Mouse (Mus musculus) spleen, postnatal 14 days (tissue): Measurements from ENCODE around the gene Gxylt1.
A peak's percentile ranks its signal among the peaks of the same experiment; 100 is the strongest.
"Not testable (repeated sequence)": the region's sequence is repeated elsewhere in the genome, so short reads cannot be mapped to it uniquely, and the experiment has no call there.

ENCODE experiments used
- DNase-seq, 2 experiments: peaks; one replicate each; pipeline ENCODE4 v3.0.0; 2021 to 2022; ENCODE audit warnings: low spot score in 2 of 2

The Gxylt1 gene

DNA sequence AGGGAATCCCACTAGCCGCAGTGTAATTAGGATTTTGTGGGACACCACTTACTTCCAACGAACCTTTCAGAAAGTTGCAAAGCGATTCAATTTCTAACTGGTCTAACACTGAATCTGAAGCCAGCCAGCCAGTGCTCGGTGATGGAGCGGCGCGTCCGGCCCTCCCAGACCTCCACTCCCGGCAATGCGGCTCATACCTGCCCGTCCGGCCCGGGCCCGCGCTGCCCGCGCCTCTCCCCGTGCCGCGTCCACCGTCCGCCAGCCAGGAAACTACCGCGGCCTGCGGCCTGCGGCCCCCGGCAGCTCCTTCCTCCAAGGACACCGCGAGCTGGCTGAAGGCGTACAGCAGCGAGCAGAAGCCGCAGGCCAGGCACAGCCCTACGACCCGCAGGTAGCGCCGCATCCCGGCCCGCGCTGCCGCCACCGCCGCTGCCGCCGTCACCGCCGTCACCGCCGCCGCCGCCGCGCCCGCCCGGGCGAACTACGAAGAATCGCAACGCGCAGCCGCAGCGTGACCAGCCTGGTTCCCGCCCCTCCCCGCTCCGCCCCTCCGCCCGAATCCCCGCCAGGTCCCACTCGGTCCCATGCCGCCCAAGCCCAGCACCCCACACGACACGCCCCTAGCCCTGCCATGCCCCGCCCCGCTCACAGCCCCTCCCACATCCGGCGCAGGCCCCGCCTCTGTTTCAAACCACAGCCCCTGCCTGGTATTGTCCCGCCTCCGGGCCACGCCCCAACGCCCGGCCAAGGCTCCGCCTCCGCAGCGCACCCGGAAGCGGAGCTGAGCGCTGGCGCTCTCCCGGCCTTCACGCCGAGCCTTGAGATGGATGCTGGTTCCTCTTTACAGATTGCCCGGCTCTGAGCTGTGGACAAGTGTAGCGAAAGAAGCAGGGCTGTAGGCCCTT lies at the start of gene Gxylt1:
Gene Gxylt1, minus strand, starts transcription at position 501 of the 905 bp plus-strand sequence.
- peak; percentile 100 for DNase-seq

DNA sequence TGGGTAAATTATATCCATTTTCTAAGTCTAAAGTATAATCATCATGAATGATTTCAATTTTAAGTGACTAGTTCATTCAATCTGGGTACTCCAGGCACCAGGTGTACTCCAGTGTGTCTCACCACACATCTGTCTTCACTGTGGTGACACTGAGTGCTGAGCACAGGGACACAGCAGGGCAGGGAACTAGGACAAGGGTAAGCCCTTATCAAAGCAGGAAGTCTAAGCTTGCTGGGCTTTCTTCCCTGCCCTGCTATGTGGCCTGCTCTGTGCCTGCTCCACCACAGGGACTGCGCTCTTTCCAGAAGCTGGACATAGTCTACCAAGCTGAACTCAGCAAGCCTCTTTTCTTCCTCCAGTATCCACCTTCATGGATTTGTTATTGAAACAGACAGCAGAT lies 43.8 kb upstream of the Gxylt1 start:
- DNase-seq, result no peak

DNA sequence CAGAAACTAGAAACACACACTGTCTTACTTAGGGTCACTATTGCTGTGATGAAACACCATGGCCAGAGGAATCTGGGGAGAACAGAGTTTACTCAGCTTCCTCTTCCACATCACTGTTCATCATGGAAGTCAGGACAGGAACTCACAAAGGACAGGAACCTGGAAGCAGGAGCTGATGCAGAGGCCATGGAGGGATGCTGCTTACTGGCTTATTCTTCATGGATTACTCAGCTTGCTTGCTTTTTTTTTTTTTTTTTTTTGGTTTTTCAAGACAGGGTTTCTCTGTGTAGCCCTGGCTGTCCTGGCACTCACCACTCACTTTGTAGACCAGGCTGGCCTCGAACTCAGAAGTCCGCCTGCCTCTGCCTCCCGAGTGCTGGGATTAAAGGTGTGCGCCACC lies 35.3 kb upstream of the Gxylt1 start:
- not testable (repeated sequence) for DNase-seq

DNA sequence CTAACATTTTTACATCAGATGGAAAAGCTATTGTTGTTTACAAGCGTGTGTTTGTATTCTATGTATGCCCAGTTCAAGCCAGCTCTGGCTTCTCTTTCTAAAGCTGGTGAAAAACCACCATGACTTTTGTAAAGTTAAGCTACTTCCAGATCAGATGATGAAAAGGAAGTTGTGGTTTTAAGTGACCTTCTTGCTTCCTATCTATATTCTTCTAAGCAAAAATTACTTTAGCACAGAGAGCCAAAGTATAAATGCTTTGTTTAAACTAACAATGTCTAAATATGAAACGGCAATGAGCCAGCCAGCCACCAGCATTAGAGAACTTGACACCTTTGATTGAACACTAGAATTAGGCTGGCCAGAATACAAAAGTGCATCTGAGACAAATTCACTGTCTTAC lies 23.2 kb upstream of the Gxylt1 start:
- no peak for DNase-seq

DNA sequence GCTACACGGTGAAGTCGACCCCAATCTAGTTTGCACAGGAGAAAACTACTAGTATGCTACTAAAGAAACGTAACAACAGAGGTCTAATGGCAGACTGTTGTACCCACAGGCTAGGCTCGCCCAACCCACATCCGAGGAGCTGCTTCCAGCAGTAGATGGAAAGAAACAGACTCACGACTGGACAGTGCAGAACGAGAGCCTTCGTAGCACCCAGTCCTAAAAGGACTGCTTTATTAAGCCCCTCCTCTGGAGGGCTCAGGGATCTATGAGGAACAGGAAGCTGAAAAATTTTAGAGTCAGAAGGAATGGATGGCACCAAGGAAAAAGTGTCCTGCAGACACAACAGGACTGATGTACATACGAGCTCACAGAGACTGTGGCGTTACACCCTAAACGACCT lies 19.5 kb upstream of the Gxylt1 start:
- DNase-seq, result no peak

DNA sequence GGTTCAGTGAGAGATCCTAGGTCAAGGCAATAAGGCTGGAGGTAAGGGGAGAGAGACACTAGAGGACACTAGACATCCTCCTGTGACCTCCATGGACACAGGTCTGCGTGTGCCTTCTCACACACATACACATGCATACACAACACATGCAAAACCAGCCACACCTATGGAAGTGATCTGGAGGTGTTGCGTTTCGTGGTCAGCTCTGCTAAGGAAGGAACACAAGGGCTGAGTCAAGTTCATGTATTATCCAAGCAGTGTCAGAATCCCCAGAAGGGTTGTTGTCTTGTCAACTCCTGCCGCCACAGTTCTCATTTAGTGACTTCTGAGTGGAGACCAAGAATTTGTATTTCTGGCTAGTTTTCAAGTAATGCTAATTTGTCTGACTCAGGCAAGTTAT lies 13.3 kb upstream of the Gxylt1 start:
- DNase-seq, result no peak

DNA sequence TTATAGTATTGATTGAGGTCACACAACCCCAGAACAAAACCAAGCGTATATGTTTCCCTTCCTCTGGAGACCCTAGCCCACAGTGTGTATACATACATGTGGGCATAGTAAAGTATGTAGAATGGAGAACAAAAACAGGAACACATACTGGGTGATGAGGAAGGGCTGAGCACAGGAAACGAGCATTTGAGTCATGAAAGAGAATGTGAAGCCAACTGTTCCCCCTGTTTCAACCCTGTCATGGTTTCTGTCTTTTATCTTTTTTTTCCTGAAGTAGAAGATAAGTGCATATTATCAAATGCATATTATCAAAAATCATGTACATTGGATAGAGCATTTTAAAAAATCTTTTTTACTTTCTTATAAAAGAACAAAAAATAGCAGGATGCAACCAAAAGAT lies 12.6 kb upstream of the Gxylt1 start:
- DNase-seq, result no peak

DNA sequence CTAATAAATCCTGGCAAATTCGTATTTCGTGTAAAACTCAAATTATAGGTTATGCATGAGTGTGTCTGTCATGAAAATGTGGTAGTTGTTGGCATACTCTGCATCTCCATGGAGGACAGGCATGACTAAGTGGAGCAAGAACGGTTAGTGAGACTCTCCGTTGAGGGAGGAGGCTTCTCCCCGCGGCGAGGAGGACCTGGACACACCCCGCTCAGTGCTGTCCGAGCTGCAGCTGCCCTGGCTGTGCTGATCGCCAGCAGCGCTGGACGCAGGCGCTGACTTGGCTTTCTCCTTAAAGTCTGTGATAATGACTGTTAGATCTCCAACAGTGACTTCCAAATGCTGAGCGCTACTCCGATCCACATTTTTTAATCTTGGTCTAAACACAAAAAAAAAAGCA lies 10.3 kb upstream of the Gxylt1 start:
- no peak for DNase-seq

DNA sequence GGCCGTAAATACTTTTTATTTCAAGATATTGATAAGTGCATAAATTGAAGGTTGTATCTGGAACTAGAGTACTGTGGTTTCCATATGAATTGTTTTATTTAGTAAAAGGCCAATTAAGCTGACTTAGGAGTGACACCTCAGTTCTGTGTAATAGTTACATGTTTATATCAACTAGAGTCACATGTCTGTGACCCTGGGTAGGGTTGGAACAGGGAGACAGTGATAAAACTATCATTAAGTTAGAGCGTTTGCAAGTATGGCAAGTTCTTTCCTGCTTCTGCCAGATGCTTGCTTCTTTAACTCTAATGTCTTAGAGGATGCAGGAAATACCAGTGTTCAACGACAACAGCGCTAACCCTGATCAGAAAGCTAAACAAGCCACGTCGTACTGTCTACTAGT lies 9.3 kb upstream of the Gxylt1 start:
- no peak for DNase-seq

DNA sequence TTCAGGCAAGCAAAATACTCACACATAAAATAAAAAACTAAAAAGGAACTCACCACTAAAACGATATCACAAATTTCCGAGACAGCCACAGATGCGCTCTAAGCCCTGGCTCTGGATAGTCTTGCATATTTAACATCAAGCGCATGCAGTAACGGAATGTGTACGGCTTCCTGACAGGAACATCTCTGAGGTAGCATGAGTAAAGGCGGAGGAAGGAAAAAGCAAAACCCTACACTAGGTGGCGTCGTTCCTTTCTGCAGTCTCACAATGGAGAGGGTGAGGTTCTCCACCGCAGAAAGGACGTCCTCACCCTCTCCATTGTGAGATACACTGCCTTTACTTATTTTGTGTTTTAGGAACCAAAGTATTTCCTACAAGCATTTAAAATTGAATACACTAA lies 8.4 kb upstream of the Gxylt1 start:
- DNase-seq, result peak in 1 of 2 experiments; percentile 28

DNA sequence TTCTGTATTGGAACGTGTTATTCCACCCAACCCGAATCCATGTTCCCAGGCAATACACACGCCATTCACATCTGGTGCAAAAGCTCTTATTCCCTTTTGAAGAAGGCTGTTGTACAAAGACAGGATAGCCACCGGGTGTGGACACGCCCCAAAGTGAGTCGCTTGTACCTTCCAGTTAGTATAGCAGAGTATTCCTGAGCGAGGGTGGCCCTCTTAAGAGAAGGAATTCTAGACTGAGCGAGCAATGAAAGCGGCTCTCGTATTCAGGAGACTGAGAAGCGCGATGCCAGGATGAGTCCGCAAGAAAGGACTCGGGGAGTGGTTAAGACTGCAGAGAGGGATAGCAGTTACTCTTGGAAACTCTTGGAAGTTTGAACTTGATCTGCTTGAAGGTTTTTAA lies 1.3 kb upstream of the Gxylt1 start:
- DNase-seq, result no peak

DNA sequence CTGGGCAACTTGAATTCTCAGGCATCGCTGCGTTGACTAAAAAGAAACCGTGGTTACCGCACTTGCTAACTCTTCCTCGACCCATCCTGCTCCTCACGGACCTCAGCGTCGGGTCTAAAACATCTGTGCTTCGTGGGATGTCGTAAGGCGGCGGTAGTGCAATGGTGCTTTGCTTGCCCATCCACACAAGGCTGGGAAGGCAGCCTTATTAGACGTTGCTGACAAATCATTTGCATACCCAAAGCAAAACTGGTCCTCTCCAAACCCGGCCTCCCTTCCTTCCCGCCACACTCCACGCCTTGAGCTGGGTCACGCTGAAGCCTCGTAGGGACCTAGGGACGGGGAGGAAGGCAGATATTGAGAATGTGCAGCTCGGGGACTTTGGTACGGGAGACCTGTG lies 644 bp upstream of the Gxylt1 start:
- peak in 1 of 2 experiments; percentile 22 for DNase-seq

DNA sequence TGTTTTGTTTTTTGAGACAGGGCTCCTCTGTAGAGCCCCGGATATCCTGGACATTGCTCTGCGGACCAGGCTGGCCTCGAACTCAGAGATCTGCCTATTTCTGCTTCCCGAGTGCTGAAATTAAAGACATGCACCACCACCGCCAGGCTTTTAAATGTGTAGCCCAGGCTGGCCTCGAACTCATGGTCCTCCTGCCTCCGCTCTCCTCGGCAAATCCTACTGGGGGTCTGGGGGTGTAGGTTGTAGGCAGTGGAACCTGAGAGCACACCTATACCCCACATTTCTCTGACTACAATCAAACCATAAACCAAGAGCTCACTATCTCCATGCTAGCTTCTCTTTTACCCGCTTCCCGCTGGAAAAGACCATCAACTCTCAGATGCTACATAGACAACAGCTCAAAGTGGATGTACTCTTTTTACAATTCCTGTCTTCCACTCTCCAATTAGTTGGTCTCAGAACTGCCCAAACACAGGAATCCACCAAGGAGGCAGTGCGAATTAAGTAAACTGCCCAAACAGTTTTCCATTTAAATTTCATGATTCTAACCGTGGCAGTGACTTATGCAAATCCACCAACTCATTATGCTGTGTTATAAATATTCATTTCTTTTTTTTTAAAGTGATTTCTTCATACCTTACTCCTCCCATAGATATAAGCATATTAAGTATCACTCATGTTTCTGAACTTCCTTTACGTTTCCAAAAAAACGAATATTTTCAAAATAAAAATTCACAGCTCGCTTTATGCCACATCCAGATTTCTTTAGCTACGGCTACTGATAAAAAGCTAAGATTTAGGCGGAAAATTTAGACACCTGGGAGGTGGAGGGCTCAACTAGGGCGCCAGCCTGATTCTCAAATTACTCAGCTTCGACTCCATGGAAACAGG lies 946 bp downstream of the Gxylt1 start:
- DNase-seq, result no peak

DNA sequence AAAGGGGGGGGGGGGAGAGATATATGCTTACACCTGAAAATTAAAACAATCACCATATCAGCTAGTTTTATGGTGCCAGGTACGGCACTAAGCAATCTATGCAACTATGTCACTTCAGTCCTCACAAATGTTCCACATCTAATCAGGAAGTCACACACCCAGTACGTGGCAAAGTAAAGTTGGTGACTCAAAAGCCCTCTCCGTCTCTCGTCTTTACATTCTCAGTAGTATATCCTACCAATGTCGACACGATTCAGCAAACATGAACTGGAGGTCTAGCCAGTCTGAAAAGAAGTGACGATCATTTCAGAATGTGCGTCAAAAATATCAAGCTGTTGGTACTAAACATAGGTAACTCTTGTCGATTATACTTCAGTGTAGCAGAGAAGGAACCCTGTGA lies 2.0 kb downstream of the Gxylt1 start:
- no peak for DNase-seq

DNA sequence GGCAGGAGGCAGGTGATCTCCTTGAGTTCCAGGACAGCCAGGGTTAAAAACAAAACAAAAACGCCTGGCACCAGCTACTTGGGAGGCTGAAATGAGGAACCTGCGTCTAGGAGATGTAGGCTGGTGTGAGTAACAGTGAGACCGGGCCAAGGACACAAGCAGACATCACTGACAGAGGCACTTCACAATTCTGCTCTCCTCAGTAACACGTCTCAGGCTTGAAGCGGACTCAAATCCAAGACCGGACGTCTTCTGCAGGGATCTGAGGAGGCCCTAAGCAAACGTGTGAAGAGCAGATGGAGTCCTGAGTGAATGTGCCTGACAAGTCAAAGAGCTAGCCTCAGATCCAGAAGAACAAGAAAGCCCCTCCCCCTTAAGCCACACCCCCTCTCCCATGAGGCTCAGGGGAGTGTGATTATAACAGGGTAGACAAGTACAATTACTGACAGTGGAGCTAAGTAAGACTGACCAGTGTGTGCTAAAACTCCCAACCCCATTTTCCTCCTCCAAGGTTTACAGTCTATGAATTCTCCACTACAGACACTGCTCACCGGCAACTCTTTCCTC lies 4.6 kb downstream of the Gxylt1 start:
- no peak for DNase-seq

DNA sequence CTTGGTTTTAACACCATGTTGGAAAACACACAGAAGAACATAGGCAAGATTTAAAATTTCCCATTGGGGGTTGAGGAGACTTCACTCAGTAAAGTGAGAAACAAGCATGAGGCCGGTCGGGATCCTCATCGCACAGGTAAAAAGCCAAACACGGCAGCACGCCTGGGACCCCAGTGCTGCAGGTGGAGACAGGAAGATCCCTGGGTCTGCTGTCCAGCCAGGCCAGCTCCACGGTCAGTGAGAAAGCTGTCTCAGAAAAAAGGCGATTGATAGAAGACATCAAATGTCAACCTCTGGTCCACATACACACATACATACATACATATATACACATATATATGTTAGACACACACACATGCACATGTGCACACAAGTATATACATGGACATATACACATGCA lies 5.4 kb downstream of the Gxylt1 start:
- no peak for DNase-seq

DNA sequence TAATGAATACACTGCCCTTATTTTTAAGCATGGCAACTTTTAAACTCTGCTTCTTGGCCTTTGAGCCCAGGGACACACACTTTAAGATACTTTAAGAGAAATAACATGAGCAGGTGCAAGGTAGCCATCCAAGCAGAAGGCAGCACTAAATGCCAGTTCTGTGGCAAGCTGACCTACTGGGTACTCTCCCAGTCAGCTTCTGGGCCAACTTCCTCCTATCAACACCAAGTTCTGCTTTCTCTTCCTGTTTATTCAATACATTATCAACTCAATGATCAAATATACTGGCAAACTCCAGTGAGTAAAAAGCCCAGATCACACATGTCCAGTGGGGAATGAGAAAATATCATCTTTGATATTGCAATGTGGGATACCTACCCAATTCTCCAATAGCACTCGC lies 7.0 kb downstream of the Gxylt1 start:
- DNase-seq, result no peak

DNA sequence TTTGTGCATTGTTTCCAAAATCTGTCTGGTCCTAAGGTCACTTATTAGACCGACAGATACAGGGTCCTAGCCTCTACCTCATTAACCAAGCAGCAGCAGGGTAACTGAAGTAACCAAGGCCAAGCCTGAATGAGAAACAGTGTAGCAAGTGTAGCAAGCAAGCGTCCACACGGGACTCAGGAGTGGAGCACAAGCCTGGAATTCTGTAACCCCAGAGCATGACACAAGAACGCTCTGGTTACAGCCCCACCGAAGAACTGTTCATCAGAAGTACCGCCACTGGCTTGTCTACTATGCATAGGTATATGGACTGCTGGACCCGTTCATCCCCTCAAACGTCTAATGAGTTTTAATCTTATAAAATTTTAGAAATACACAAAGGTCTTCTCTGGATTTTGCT lies 7.5 kb downstream of the Gxylt1 start:
- DNase-seq, result no peak

DNA sequence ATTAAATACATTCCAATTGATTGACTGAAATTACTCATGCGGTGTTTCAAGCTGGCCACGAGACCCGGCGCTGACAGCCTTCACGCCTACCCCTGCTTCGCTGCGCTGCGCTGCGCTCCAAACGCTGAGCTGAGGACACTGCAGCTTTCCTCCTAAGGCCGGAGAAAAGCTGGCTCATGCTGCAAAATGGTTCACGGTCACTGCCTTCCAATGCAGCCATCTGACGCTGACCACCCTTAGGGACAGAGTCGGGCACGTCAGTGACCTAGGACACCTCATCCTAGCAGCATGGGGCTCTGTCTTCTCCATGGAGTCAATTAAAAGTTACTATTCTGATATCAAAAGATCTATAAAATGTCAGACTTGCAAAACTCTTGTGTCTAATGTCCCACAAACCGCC lies 8.6 kb downstream of the Gxylt1 start:
- no peak for DNase-seq

DNA sequence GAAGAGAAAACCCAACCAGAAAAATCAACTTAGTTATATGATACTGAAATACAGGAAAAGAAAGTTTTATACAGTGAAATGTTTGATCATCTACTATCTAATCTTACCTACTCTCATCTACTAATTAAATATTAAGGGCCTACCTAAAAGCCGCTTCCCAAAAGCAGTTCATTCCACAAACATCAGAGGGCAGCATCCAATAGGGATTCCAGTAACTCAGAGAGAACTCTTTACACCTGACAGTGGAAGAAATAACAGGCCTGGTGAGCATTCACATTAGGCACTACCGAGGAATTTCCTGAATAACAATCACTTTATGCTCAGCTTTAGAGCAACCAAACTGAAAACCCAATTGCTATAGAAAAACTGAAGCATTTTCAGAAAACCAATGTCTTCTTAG lies 9.3 kb downstream of the Gxylt1 start:
- DNase-seq, result peak in 1 of 2 experiments; percentile 61

DNA sequence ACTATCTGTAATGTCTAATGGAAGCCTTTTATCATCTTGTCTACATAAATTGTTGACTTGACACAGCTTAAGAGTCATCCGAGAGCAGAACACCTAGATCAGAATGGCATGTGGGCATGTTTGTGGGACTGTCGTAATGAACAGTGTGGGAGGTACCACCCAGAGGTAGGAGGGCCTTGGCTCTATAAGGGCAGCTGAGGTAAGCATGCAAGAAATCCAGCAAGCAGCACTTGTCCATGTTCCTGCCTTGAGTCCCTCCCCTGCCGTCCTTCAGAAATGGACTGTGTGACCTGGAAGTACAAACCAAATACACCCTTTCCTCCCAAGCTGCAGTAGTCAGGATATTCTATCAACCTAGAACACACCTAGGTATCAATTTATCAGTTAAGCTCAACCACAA lies 9.7 kb downstream of the Gxylt1 start:
- no peak for DNase-seq

DNA sequence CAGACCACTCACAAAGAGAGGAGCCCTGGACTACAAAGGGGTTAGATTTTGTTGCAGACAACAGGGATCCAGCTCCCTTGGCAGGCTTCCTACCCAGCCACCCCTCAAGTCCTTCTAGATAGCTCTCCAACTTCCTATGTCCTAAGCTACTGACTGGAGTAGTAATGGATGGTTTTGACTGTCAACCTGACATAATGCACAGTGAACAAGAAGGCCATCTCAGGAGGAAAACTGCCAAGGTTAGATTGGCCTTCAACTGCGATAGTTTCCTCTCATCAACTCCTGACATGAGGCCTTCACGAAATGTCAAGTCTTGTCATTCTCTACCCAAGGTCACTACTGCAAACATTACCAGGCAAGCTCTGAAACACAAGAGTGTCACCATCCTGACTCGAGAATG lies 10.8 kb downstream of the Gxylt1 start:
- no peak for DNase-seq

DNA sequence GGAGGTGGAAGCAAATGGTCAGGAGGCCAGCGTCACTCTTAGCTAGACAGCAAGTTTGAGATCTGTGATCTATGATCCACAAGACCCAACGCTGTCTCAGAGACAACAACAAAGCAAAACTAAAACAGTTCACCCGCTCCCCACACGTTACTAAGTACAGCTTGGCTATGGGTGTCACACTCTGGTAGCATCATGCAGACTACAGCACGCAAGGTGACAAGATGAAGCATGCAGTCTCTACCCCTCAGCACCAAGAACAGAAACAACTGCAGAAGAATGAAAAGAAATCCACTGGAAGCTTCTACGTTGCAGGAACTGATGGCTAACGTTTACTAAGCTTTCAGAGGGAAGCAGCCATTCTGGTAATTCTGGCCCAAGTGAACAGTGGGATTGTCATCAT lies 11.4 kb downstream of the Gxylt1 start:
- no peak for DNase-seq
